Mouse (Mus musculus) spleen, postnatal 4 days (tissue): Measurements from ENCODE around the gene Cdk19.
A peak's percentile ranks its signal among the peaks of the same experiment; 100 is the strongest.

Experiments
- DNase-seq, 2 experiments: peaks; one replicate each; pipeline ENCODE4 v3.0.0; 2022; ENCODE audit warnings: low spot score in 2 of 2

Cdk19 gene

DNA sequence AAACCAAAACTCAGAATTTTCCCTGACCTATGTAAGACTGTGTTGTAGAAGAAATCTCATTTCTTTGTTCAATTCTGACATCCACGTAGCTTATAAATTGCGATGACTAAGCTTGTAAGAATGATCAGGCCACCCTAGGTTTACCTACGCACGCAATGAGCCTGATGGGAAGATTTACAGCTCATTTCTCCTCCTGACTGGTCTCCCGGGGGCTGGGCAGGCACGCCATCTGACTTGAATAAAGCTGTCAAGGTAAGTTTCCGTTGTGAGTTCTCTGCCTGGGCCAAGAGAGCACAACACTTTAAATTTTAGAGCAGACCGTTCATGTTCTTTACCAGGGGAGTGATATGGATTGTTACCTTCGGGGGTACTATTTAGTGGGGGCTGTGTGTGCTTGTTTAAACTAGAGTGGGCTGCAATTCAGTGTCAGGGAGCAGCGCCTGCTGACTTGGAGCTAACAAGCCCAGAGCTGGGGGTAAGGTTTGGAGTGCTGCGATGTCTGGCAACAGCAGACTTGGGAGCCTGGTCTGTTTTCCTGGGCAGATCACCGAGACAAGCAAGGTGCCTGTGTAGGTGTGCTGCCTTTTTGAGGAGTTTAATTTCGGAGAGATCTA is at the start of gene Cdk19:
Cdk19 (plus strand) TSS at position 214 of the 614 bp plus-strand sequence.
- DNase-seq = no peak

DNA sequence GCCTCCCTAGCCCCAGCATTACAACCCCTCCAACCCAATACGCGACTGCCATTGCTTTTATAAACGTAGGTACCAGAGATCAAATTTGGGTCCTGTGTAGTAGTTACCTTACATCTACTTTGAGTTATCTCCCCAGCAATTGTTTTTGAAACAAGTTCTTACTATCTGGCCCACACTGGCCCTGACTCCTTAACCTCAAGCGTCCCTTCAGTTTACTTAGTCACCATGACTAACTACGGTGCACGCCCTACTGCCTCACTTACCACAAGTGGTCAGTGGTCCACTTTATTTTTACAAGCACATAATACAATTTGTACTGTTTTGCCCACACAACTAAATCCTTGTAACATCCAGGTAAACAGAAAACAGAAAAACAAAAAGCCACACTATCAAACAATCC is 46.7 kb upstream of the Cdk19 start:
- DNase-seq = no peak

DNA sequence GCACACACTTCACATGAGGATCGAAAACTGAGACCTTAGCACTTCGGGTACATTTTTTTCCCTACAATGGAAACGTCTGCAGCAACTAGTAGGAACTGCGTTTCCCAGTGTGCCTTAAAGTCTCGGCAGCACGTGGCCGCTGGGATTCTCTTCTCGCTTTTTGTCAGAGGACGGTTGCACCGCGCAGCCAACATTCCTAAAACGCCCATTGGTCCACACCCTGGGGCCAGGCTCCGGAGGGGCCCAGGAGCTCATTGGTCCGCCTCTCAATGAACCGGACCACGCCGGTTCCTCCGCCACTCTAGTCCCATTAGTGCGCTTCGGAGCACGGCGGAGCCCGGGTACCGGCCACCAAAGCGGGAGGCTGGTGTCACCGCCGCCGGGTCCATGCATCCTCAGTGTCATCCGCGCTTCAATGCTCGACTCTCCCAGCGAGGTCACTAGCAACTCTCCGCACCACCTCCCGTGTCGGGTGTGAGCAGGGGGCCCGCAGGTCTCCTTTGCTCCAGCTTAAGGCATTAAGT is 38.7 kb upstream of the Cdk19 start:
- peak; percentile 80 to 89 for DNase-seq

DNA sequence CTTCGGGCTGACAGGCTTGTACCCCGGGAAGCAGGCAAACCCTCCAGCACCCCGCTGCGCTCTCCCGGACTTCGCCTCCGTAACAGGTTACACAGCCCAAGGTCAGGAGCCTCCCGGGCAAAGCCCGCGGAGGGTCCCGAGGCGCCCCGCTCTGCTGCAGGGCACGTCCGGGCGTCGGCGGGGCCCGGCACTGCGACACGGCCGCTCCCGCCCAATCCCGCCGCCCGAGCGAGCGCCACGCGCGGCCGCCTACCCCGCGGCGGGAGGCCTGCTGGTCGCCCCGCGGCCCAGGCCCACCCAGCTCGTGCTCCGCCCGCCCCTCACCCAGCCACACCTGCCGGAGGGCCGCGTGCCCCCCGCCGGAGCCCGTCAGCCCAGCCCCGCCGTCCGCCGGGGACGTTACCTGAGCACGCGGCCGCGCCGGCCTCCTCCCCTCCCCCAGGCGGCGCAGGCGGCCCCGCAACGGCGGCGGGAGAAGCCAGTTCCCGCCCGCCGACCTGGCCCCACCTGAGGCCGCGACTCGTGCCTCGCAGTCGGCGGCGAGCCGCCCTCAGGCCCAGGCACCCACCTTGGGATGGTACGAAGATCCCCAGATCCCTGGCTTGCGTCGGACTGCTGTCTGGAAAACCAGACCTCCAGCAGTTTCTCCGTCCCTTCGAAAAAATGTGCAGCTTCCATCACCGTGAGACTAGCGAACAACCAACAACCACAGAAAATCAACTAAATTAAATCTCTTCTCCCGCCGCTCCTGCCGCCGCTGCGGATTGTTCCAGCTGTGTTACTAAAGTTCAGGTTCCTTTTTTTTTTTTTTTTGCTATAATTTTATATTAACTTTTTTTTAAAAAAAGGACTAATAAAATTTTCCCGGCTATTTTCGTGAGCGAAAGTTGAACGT is 37.9 kb upstream of the Cdk19 start:
- peak; percentile 57 to 85 for DNase-seq

GRCm38 (mm10) chr10:40302140-40302985 is 37.0 kb upstream of the Cdk19 start, which contains the start of gene Amd1:
Amd1 (minus strand) TSS chr10:40302186.
- peak; percentile 99 for DNase-seq

GRCm38 (mm10) chr10:40305989-40306388 is 33.4 kb upstream of the Cdk19 start:
- DNase-seq = no peak

GRCm38 (mm10) chr10:40307826-40308583 is 31.4 kb upstream of the Cdk19 start:
- no peak for DNase-seq

DNA sequence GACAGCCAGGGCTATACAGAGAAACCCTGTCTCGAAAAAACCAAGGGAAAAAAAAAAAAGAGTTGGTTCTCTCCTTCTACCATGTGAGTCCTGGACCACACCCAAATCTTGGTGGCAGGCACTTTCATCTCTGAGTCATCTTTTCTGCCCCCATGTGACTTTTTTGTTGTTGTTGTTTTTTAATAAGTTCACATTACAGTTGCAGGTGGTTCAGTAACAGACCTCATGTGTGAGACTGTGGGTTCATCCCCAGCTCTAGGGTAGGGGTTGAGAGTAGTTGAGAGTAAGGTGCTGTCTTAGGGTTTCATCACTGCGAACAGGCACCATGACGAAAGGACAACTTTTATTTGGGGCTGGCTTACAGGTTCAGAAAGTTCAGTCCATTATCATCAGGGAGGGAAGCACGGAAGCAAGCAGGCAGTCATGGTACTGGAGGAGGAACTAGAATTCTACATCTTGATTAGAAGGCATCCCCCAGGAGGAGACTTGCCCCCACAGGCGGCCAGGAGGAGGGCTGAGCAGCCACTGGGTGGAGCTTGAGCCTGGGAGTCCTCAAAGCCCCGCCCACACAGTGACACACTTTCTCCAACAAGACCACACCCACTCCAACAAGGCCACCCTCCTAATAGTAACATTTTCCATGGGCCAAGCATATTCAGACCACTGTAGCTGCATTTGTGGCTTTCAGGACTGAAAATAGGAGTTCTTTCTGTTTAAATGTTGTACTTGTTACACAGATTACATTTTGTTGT is 29.3 kb upstream of the Cdk19 start:
- DNase-seq = peak; percentile 71 to 82

DNA sequence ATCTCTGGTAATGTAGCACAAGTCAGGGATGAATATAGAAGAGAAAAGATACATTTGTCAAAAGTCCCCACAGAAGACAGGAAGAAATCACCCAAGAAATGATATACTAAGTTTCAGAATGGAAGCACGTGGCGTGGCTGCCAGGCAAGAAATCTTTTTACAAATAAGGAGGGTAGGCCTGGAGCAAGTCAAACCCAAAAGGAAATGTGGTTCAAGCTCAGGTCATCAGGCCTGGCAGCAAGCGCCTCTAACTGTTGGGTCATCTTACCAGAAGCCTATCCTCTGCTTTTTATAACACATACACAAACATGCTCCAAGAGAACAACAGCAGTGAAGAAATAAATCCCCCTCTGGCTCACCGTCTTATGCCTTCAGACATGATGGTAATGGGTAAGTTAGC is 26.6 kb upstream of the Cdk19 start:
- no peak for DNase-seq

GRCm38 (mm10) chr10:40316841-40317585 is 22.4 kb upstream of the Cdk19 start:
- DNase-seq = no peak

GRCm38 (mm10) chr10:40320306-40320705 is 19.1 kb upstream of the Cdk19 start:
- DNase-seq = no peak

DNA sequence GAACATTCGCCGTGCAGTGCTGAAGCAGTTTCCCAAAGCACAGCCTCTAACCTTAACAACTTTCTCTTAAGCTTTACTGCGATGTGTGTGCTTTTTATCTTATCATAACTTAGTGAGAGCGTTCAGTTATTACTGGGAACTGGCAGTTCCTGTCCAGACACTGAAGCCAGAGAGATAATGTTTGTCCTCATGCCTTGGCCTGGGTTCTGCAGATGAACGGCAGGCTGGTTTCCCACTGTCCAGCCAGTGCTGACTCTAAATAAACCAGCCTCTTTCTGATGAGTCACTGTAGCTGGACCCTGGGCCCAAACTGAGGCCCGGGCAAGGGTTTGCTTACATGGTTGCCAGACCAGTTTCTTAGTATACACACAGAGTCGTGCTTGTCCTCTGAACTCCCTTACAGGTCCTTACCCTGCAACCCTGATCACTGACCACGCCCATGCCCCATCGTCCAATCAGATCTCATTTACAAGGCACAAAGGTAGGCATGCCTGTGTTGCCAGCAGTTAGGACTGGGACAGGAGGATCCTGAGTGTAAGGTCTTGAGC is 11.3 kb upstream of the Cdk19 start:
- DNase-seq = peak; percentile 72 to 74

- no peak for DNase-seq
Observed at GRCm38 (mm10) chr10:40330262-40330661, 9.1 kb upstream of the Cdk19 start.

DNA sequence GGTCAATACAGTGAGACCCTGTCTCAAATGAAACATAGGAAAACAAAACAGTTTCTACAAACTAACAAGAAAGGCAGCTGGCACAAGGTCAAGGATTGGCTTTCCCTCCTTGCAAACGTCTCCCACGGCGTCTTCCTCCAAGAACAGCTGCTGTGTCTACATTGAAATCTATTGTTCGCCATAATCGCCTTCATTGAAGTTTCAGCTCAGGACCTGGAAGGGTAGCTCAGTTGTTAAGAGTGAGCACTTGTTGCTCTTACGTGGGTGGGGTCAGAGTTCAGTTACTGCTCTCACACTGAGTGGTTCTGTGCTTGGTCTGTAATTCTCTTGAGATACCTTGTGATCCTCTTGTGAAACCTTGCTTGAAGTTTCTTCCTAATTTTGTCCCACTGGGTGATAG is 6.5 kb upstream of the Cdk19 start:
- DNase-seq = no peak

DNA sequence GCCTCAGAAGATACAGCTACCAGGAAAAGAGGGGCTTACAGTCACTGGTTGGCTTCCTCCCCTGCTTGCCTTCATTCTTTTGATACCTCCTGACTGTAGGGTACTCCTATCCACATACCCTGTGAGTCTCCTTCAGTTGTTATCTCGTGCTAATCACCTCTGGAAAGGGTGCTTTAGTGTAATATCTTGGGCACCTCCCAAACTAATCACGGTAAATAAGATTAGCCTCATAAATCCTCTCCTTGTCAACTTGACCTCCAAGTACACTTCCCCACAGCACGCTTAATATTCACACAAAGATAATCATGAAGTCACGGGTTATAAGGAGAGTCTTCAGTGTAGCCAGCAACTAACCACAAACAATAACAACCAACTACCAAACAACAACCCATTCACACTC is 2.7 kb downstream of the Cdk19 start:
- no peak for DNase-seq

DNA sequence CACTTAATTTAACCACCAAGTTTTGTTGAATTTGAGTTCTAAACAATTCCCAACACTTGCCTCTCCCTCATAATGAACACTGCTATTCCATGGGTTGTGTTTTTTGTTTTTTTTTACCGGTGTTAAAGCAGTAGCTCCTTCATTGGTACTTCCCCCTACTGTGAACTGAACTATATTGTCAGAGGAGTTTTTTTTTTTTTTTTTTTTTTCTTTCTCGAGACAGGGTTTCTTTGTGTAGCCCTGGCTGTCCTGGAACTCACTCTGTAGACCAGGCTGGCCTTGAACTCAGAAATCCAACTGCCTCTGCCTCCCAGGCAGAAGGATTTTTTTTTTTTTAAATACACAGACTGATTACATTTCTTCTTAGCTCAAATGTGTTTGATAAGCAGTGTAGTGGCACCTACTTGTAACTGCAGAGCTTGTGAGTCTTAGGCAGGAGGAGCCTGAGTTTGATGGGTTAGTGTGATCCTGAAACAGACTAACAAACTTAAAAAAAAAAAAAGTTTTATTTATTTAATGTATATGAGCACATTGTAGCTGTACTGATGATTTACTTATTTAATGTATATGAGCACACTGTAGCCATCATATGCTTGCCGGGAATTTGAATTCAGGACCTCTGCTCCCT is 7.5 kb downstream of the Cdk19 start:
- no peak for DNase-seq

DNA sequence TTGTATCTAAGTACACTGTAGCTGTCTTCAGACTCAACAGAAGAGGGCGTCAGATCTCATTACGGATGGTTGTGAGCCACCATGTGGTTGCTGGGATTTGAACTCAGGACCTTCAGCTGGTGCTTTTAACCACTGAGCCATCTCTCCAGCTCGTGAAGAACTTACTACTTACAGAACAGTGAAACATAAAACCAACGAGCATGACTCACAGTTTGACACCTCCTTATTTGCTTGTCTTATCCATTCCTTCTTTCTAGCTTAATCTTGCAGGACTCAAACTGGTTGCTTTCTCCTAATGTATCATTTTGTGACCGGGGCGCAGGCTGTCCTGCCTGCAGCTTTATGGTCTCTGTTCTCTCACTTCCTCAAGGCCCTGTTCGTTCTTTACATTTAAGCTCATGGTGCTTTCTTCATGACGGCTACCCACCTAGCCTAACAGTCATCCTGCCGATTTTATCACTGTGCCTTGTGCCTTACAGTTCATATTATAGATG is 8.1 kb downstream of the Cdk19 start:
- peak; percentile 22 to 66 for DNase-seq
